Mouse (Mus musculus): ENCODE measurements around the gene Sars. TPM values are rescaled to one million over a fixed set of nuclear protein-coding genes. Genes with fewer than 3 reads are reported as not detected.

Gene Sars
- polyA plus RNA-seq, 1 experiment: 685 TPM

DNA sequence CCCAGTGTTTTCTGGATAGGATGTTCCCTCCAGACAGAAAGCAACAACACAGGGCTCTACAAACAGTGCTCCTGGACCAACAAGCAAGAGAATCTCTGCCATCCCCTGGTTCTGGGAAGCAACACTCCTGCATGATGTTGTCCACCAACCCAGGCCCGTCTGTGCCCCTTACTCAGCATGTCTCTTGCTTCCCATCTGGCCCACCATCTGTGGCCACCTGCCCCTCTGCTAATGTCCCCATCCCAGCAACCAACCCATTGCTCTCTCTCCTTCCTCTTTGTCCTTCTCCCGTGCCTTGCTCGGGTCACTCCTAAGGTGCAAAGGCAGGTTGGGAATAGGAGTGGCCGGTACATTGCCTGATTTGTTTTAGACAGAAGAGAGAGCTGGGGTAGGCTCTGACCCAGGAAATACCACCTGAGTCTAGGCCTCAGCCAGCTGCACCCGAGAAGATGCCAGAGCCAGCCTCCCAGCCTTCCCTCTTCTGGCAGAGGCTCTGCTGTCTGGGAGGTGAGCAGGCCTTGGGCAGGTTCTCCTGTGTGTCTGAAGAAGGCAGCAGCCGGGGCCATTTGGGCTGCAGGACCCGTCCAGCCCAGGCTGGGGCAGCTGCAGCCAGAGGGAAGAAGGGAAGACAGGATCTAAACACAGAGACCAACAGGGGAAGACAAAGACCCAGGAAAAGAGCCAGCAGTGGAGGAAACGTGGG, 35.2 kb downstream of the Sars start:
- TF ChIP-seq REST (IDR thresholded peaks at IDR 0.05; ENCODE audit: insufficient read depth, insufficient read length) (no peak), POLR2AphosphoS2 (IDR thresholded peaks at IDR 0.05; ENCODE audit: insufficient read length, low read depth) (no peak), MYOD1 (IDR thresholded peaks at IDR 0.05; ENCODE audit: control insufficient read depth in 1 of 3, insufficient read length in 2 of 3, low read depth in 2 of 3) (no peak), CEBPB (IDR thresholded peaks at IDR 0.05; ENCODE audit: insufficient read depth, poor library complexity, severe bottlenecking) (no peak), USF1 (IDR thresholded peaks at IDR 0.05; ENCODE audit: low read depth) (no peak), TCF3 (IDR thresholded peaks at IDR 0.05; ENCODE audit: insufficient read length, low read depth) (no peak), TCF12 (IDR thresholded peaks at IDR 0.05; ENCODE audit: insufficient read depth, poor library complexity, severe bottlenecking) (no peak), E2F4 (IDR thresholded peaks at IDR 0.05; ENCODE audit: insufficient read depth) (no peak), POLR2A (IDR thresholded peaks at IDR 0.05; ENCODE audit: insufficient read length, low read depth) (no peak), SRF (IDR thresholded peaks at IDR 0.05; ENCODE audit: control insufficient read depth, insufficient read length, low read depth) (no peak), MYOG (IDR thresholded peaks at IDR 0.05; ENCODE audit: control insufficient read depth in 1 of 3, insufficient read depth in 1 of 3, insufficient read length in 2 of 3, low read depth in 2 of 3) (no peak), MAX (IDR thresholded peaks at IDR 0.05; ENCODE audit: low read depth) (no peak)
- Histone ChIP-seq H3K4me2 (ENCODE audit: low read depth) (no peak overlapping the region), H3ac (ENCODE audit: control insufficient read depth, insufficient read length) (no peak overlapping the region), H3K4me3 (no peak overlapping the region), H3K36me3 (ENCODE audit: control insufficient read depth, insufficient read depth) (no peaks in the 10 kb centered on the region), H3K27me3 (ENCODE audit: control insufficient read depth, insufficient read depth, insufficient read length) (peaks cover 67% of the 10 kb centered on the region), H3K79me2 (ENCODE audit: control insufficient read depth, insufficient read depth) (no peaks in the 10 kb centered on the region)

- peaks cover 75% of the 10 kb centered on the region for H3K27me3 ChIP-seq (ENCODE audit: control insufficient read depth, insufficient read depth, insufficient read length)
- TF ChIP-seq REST (IDR thresholded peaks at IDR 0.05; ENCODE audit: insufficient read depth, insufficient read length) (no peak), POLR2AphosphoS2 (IDR thresholded peaks at IDR 0.05; ENCODE audit: insufficient read length, low read depth) (no peak), MAX (IDR thresholded peaks at IDR 0.05; ENCODE audit: low read depth) (no peak)
Observed at GRCm38 (mm10) chr3:108408517-108409008, 36.4 kb downstream of the Sars start.

GRCm38 (mm10) chr3:108406306-108406885, 38.6 kb downstream of the Sars start:
- no peak overlapping the region for H3K4me2 ChIP-seq (ENCODE audit: low read depth)
- TF ChIP-seq POLR2A (IDR thresholded peaks at IDR 0.05; ENCODE audit: insufficient read length, low read depth): no peak
- no peak for TF ChIP-seq SRF (IDR thresholded peaks at IDR 0.05; ENCODE audit: control insufficient read depth, insufficient read length, low read depth)
- TF ChIP-seq CEBPB (IDR thresholded peaks at IDR 0.05; ENCODE audit: insufficient read depth, poor library complexity, severe bottlenecking): no peak
- no peak for TF ChIP-seq TCF12 (IDR thresholded peaks at IDR 0.05; ENCODE audit: insufficient read depth, poor library complexity, severe bottlenecking)
- no peak for TF ChIP-seq REST (IDR thresholded peaks at IDR 0.05; ENCODE audit: insufficient read depth, insufficient read length)
- no peak overlapping the region for H3ac ChIP-seq (ENCODE audit: control insufficient read depth, insufficient read length)
- peaks cover 85% of the 10 kb centered on the region for H3K27me3 ChIP-seq (ENCODE audit: control insufficient read depth, insufficient read depth, insufficient read length)
- H3K79me2 ChIP-seq (ENCODE audit: control insufficient read depth, insufficient read depth): no peaks in the 10 kb centered on the region
- no peaks in the 10 kb centered on the region for H3K36me3 ChIP-seq (ENCODE audit: control insufficient read depth, insufficient read depth)
- H3K4me3 ChIP-seq: no peak overlapping the region

More at GRCm38 (mm10) chr3:108408517-108409008, 36.4 kb downstream of the Sars start:
- no peaks in the 10 kb centered on the region for H3K79me2 ChIP-seq (ENCODE audit: control insufficient read depth, insufficient read depth)
- no peaks in the 10 kb centered on the region for H3K36me3 ChIP-seq (ENCODE audit: control insufficient read depth, insufficient read depth)
- H3K4me3 ChIP-seq: no peak overlapping the region
- no peak overlapping the region for H3K4me2 ChIP-seq (ENCODE audit: low read depth)
- H3ac ChIP-seq (ENCODE audit: control insufficient read depth, insufficient read length): no peak overlapping the region

- Histone ChIP-seq H3K79me2 (ENCODE audit: control insufficient read depth, insufficient read depth) (no peaks in the 10 kb centered on the region), H3K4me2 (ENCODE audit: low read depth) (no peak overlapping the region), H3ac (ENCODE audit: control insufficient read depth, insufficient read length) (no peak overlapping the region), H3K36me3 (ENCODE audit: control insufficient read depth, insufficient read depth) (no peaks in the 10 kb centered on the region), H3K4me3 (no peak overlapping the region), H3K27me3 (ENCODE audit: control insufficient read depth, insufficient read depth, insufficient read length) (peaks cover 90% of the 10 kb centered on the region)
- no peak for TF ChIP-seq MYOD1 (IDR thresholded peaks at IDR 0.05; ENCODE audit: control insufficient read depth in 1 of 3, insufficient read length in 2 of 3, low read depth in 2 of 3)
- no peak for TF ChIP-seq E2F4 (IDR thresholded peaks at IDR 0.05; ENCODE audit: insufficient read depth)
- no peak for TF ChIP-seq REST (IDR thresholded peaks at IDR 0.05; ENCODE audit: insufficient read depth, insufficient read length)
- no peak for TF ChIP-seq MYOG (IDR thresholded peaks at IDR 0.05; ENCODE audit: control insufficient read depth in 1 of 3, insufficient read depth in 1 of 3, insufficient read length in 2 of 3, low read depth in 2 of 3)
- TF ChIP-seq TCF12 (IDR thresholded peaks at IDR 0.05; ENCODE audit: insufficient read depth, poor library complexity, severe bottlenecking): no peak
- no peak for TF ChIP-seq POLR2AphosphoS2 (IDR thresholded peaks at IDR 0.05; ENCODE audit: insufficient read length, low read depth)
- no peak for TF ChIP-seq POLR2A (IDR thresholded peaks at IDR 0.05; ENCODE audit: insufficient read length, low read depth)
- no peak for TF ChIP-seq CEBPB (IDR thresholded peaks at IDR 0.05; ENCODE audit: insufficient read depth, poor library complexity, severe bottlenecking)
- TF ChIP-seq SRF (IDR thresholded peaks at IDR 0.05; ENCODE audit: control insufficient read depth, insufficient read length, low read depth): no peak
- no peak for TF ChIP-seq USF1 (IDR thresholded peaks at IDR 0.05; ENCODE audit: low read depth)
- TF ChIP-seq MAX (IDR thresholded peaks at IDR 0.05; ENCODE audit: low read depth): no peak
- no peak for TF ChIP-seq TCF3 (IDR thresholded peaks at IDR 0.05; ENCODE audit: insufficient read length, low read depth)
Observed at GRCm38 (mm10) chr3:108405536-108406305, 39.3 kb downstream of the Sars start.
